Mouse (Mus musculus): ENCODE data around the gene Ces1c. TPM values are rescaled to one million over a fixed set of nuclear protein-coding genes. Genes with fewer than 3 reads are reported as not detected.

Gene Ces1c
- polyA plus RNA-seq, 1 experiment, result 8.6 TPM

DNA sequence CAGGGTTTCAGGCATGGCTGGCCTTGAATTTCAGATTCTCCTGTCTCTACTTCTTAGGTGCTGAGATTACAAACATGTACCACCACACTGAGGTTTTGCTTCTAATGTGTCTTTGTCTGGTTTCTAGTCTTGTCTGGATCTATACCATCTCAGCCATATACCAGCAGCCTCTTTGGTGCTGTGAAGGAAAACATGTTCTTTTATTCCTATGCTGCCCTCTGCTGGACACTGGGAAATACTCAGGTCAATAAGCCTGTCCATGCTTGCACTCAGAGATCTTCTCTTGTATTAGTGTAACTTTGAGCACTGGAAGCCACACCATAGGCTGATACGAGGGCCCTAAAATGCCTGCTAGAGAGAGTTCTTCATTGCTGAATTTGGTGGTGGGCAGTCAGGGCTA, 9.6 kb upstream of the Ces1c start:
- Histone ChIP-seq H3K4me1 (ENCODE audit: control insufficient read depth, insufficient read depth, low read length) (no peaks in the 10 kb centered on the region), H3K4me3 (replicated peaks; ENCODE audit: control insufficient read depth, low read depth, low read length) (no peak overlapping the region), H3K27ac (ENCODE audit: control insufficient read depth, insufficient read depth, low read depth, low read length, poor library complexity) (no peak overlapping the region)
- WGBS, result 27% methylated on average over 1 of the region's 1 CpGs
- TF ChIP-seq CTCF (IDR thresholded peaks at IDR 0.05; ENCODE audit: control insufficient read depth, insufficient read depth, low read length), result no peak
- no peak for TF ChIP-seq POLR2A (IDR thresholded peaks at IDR 0.05; ENCODE audit: borderline replicate concordance, control insufficient read depth, low read depth, low read length)

DNA sequence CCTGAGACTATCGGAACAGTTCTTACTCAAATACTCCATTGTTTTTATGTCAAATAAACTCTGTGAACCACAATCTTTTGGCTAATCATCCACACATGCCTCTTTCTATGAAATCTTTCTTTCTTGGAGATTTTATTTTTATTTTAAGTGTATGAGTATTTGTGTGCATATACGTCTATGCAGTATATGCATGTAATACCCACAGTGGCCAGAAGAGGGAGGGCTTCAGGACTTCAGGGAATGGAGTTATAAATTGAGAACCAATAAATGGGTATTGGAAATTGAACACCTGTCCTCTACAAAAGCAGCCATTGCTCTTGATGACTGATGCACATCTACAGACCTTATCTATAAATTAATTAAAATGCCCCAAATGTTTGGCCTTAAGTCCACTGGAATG, 1.1 kb upstream of the Ces1c start:
- TF ChIP-seq CTCF (IDR thresholded peaks at IDR 0.05; ENCODE audit: control insufficient read depth, insufficient read depth, low read length) (no peak), POLR2A (IDR thresholded peaks at IDR 0.05; ENCODE audit: borderline replicate concordance, control insufficient read depth, low read depth, low read length) (no peak)
- no peaks in the 10 kb centered on the region for H3K4me1 ChIP-seq (ENCODE audit: control insufficient read depth, insufficient read depth, low read length)
- no peak overlapping the region for H3K27ac ChIP-seq (ENCODE audit: control insufficient read depth, insufficient read depth, low read depth, low read length, poor library complexity)
- no peak overlapping the region for H3K4me3 ChIP-seq (replicated peaks; ENCODE audit: control insufficient read depth, low read depth, low read length)
- WGBS, result 88% methylated on average over 2 of the region's 2 CpGs

DNA sequence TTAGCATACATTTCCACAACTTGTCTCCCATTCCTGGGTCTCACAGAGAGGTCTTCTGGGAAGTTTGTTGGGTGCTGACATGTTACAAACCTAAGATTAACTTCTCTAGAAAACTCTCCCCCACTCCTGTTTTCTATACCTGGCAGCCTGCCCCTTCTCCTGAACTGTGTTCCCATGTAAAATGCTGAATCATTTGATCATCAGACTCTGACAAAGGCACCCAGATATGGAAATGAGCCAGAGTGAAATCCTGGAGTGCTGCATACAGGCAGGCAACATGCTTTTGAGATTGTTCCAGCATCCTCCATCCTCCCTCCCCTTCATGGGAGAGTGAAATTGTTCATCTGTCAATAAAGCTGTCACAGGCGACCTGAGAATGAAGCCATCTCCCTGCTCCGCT, 4.6 kb downstream of the Ces1c start:
- WGBS, result 79% methylated on average over 2 of the region's 2 CpGs

DNA sequence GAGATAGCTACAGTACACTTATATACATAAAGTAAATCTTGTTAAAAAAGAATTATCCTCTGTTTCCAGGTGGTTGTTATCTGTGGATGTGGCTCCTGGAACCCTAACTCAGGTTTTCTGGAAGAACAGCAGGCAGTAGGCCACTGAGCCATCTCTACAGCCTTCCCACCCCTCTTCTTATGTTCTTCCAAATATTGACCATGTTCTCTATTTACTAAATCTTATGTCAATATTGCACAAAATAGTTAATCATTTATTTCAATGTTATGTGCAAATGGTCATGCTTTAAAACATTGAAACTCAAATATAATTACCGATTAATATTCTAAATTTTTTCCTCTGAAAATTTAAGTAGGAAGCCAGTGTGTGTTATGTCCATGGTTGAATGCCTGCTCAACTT, 9.1 kb downstream of the Ces1c start:
- Histone ChIP-seq H3K4me3 (replicated peaks; ENCODE audit: control insufficient read depth, low read depth, low read length) (no peak overlapping the region), H3K27ac (ENCODE audit: control insufficient read depth, insufficient read depth, low read depth, low read length, poor library complexity) (no peak overlapping the region), H3K4me1 (ENCODE audit: control insufficient read depth, insufficient read depth, low read length) (no peaks in the 10 kb centered on the region)
- WGBS, result 86% methylated on average over 1 of the region's 1 CpGs
- TF ChIP-seq CTCF (IDR thresholded peaks at IDR 0.05; ENCODE audit: control insufficient read depth, insufficient read depth, low read length), result no peak
- TF ChIP-seq POLR2A (IDR thresholded peaks at IDR 0.05; ENCODE audit: borderline replicate concordance, control insufficient read depth, low read depth, low read length), result no peak

More for the DNA sequence above, 4.6 kb downstream of the Ces1c start:
- TF ChIP-seq CTCF (IDR thresholded peaks at IDR 0.05; ENCODE audit: control insufficient read depth, insufficient read depth, low read length), result no peak
- TF ChIP-seq POLR2A (IDR thresholded peaks at IDR 0.05; ENCODE audit: borderline replicate concordance, control insufficient read depth, low read depth, low read length), result no peak
- Histone ChIP-seq H3K4me3 (replicated peaks; ENCODE audit: control insufficient read depth, low read depth, low read length) (no peak overlapping the region), H3K4me1 (ENCODE audit: control insufficient read depth, insufficient read depth, low read length) (no peaks in the 10 kb centered on the region), H3K27ac (ENCODE audit: control insufficient read depth, insufficient read depth, low read depth, low read length, poor library complexity) (no peak overlapping the region)

DNA sequence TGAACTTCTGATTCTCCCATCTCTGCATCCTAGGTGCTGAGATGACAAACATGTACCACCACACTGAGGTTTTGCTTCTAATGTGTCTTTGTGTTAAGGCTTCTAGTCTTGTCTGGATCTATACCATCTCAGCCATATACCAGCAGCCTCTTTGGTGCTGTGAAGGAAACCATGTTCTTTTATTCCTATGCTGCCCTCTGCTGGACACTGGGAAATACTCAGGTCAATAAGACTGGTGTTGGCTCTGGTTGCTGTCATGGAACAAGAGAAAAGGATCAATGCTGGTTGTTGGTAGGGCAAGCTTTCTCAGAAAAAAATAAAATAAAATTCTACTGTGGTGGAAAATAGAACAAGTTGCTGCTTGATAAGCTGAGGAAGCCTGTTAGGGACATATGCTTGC, 35.7 kb downstream of the Ces1c start:
- no peak for TF ChIP-seq POLR2A (IDR thresholded peaks at IDR 0.05; ENCODE audit: borderline replicate concordance, control insufficient read depth, low read depth, low read length)
- no peak for TF ChIP-seq CTCF (IDR thresholded peaks at IDR 0.05; ENCODE audit: control insufficient read depth, insufficient read depth, low read length)
- Histone ChIP-seq H3K4me1 (ENCODE audit: control insufficient read depth, insufficient read depth, low read length) (no peaks in the 10 kb centered on the region), H3K4me3 (replicated peaks; ENCODE audit: control insufficient read depth, low read depth, low read length) (no peak overlapping the region), H3K27ac (ENCODE audit: control insufficient read depth, insufficient read depth, low read depth, low read length, poor library complexity) (no peak overlapping the region)

DNA sequence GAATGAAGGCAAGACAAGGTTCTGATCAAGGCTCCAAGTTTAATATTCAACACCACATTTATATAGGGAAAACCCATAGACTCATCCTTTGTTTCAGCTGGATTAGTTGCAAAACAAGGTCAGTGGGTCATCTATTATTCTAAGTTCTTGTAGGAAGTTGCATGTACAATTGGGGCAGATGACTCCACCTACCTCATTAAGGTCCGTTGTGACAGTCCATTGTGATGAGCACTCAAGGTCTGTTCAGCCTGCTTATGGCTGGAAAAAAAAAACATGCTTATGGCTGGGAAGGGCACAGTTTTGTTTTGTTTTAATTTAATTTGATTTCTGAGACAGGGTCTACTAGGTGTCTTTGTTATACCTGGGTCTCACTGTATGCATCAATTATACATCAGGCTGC, 39.8 kb downstream of the Ces1c start:
- no peak overlapping the region for H3K4me3 ChIP-seq (replicated peaks; ENCODE audit: control insufficient read depth, low read depth, low read length)
- H3K27ac ChIP-seq (ENCODE audit: control insufficient read depth, insufficient read depth, low read depth, low read length, poor library complexity), result no peak overlapping the region
- WGBS, result 59% methylated on average over 1 of the region's 1 CpGs
- no peaks in the 10 kb centered on the region for H3K4me1 ChIP-seq (ENCODE audit: control insufficient read depth, insufficient read depth, low read length)
- no peak for TF ChIP-seq POLR2A (IDR thresholded peaks at IDR 0.05; ENCODE audit: borderline replicate concordance, control insufficient read depth, low read depth, low read length)
- TF ChIP-seq CTCF (IDR thresholded peaks at IDR 0.05; ENCODE audit: control insufficient read depth, insufficient read depth, low read length), result no peak

DNA sequence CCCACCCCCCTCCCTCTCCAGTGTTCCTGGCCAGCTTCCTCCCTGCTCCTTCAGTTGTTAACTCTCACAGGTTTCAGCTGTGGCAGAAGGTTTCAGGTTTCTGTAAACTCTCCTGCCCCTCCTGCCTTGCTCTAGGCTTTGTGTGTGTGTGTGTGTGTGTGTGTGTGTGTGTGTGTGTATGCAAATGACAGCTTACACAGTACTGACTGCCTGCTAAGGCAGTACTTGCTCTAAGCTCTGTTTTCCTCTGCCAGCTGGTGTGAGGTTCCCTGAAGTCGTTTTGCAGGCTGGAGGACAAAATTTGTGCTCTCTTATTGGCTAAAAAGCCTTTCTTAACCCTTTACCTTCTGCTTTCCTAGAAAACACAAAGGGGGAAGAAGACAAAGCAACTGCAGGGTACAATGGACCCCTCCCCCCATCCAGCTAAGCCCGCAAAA, 42.4 kb downstream of the Ces1c start:
- Histone ChIP-seq H3K27ac (ENCODE audit: control insufficient read depth, insufficient read depth, low read depth, low read length, poor library complexity) (no peak overlapping the region), H3K4me1 (ENCODE audit: control insufficient read depth, insufficient read depth, low read length) (no peaks in the 10 kb centered on the region), H3K4me3 (replicated peaks; ENCODE audit: control insufficient read depth, low read depth, low read length) (no peak overlapping the region)
- WGBS, result 16% methylated on average over 2 of the region's 2 CpGs
- no peak for TF ChIP-seq POLR2A (IDR thresholded peaks at IDR 0.05; ENCODE audit: borderline replicate concordance, control insufficient read depth, low read depth, low read length)
- TF ChIP-seq CTCF (IDR thresholded peaks at IDR 0.05; ENCODE audit: control insufficient read depth, insufficient read depth, low read length), result no peak

DNA sequence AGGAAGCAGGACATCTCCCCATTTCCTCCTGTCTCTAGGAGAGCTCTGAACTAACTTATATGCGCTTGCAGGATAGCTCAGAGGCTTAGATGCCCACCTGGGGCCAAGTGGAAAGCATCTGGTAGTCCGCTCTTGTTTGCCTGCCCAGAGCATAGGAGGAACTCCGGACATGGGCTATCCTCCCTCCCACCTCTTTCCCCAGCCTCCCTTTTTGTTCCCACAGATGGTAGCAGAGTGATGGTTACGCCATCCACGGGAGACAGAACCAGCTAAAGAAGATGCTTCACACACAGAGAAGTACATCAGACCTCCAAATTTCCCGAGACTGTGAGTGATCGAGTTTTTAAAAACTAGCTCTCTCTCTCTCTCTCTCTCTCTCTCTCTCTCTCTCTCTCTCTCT, 42.9 kb downstream of the Ces1c start:
- Histone ChIP-seq H3K27ac (ENCODE audit: control insufficient read depth, insufficient read depth, low read depth, low read length, poor library complexity) (no peak overlapping the region), H3K4me3 (replicated peaks; ENCODE audit: control insufficient read depth, low read depth, low read length) (no peak overlapping the region), H3K4me1 (ENCODE audit: control insufficient read depth, insufficient read depth, low read length) (no peaks in the 10 kb centered on the region)
- TF ChIP-seq CTCF (IDR thresholded peaks at IDR 0.05; ENCODE audit: control insufficient read depth, insufficient read depth, low read length) (no peak), POLR2A (IDR thresholded peaks at IDR 0.05; ENCODE audit: borderline replicate concordance, control insufficient read depth, low read depth, low read length) (no peak)
- 57% methylated on average over 7 of the region's 7 CpGs for WGBS

DNA sequence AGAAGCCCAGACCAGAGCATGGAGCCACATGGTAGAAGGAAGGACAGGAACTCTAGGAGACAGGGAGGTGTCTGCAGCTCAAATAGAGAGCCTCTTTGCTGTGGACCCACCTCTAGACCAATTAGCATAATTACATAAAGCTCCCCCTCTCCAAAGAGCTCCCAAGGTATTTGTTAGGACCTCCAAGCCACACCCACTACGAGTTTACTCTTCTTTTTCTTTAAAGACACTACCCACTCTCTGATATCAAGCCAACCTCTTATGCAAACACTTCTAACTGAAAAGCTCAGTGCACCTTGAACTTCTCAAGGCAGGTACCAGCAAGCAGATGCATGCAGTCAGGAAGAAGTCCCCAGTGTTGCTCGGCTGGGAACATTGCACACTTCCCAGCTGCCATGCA, 51.2 kb downstream of the Ces1c start, which contains the start of gene Ces1b:
Ces1b (minus strand) TSS at position 131 of the 400 bp plus-strand sequence.
- TF ChIP-seq CTCF (IDR thresholded peaks at IDR 0.05; ENCODE audit: control insufficient read depth, insufficient read depth, low read length), result no peak
- TF ChIP-seq POLR2A (IDR thresholded peaks at IDR 0.05; ENCODE audit: borderline replicate concordance, control insufficient read depth, low read depth, low read length), result no peak
- Histone ChIP-seq H3K27ac (ENCODE audit: control insufficient read depth, insufficient read depth, low read depth, low read length, poor library complexity) (no peak within 1 kb of the TSS), H3K4me1 (ENCODE audit: control insufficient read depth, insufficient read depth, low read length) (no peaks in the 10 kb centered on the region), H3K4me3 (replicated peaks; ENCODE audit: control insufficient read depth, low read depth, low read length) (no peak within 1 kb of the TSS)
- 70% methylated on average over 2 of the region's 2 CpGs for WGBS
